Mouse (Mus musculus) lung, embryonic 16.5 days (tissue): Measurements from ENCODE around the gene Tmem199. TPM values are rescaled to one million over a fixed set of nuclear protein-coding genes. Genes with fewer than 3 reads are reported as not detected.

ENCODE experiments used
- ATAC-seq: fragments of 200-750 bp; cut with Nextera tagmentation; 2 replicates; pipeline ENCODE4 v1.8.0; 2017; ENCODE audit warnings: low read depth, mild to moderate bottlenecking, moderate library complexity
- H3K27ac ChIP-seq: fragments of 300-500 bp; sonication (generic); 2 replicates; pipeline ENCODE4 v1.5.1; 2014; ENCODE audit warnings: mild to moderate bottlenecking, control low read depth, low read length
- H3K27me3 ChIP-seq: fragments of 300-500 bp; sonication (generic); 2 replicates; pipeline ENCODE4 v1.6.1; 2014; ENCODE audit warnings: low read depth, low read length, mixed read lengths; ENCODE audit not compliant: control insufficient read depth, insufficient read depth
- H3K36me3 ChIP-seq: fragments of 300-500 bp; sonication (generic); 2 replicates; pipeline ENCODE4 v1.6.1; 2014; ENCODE audit warnings: low read length; ENCODE audit not compliant: control insufficient read depth, insufficient read depth
- H3K4me1 ChIP-seq: fragments of 300-500 bp; sonication (generic); replicated peaks from 2 replicates; pipeline ENCODE4 v1.6.1; 2014; ENCODE audit warnings: low read length, mixed read lengths; ENCODE audit not compliant: control insufficient read depth, insufficient read depth
- H3K4me2 ChIP-seq: fragments of 300-500 bp; sonication (generic); 2 replicates; pipeline ENCODE4 v1.6.1; 2014; ENCODE audit warnings: low read depth, low read length, control low read depth
- H3K4me3 ChIP-seq: fragments of 300-500 bp; sonication (generic); 2 replicates; pipeline ENCODE4 v1.5.1; 2014; ENCODE audit warnings: mild to moderate bottlenecking, low read length, control low read depth
- H3K9ac ChIP-seq: fragments of 300-500 bp; sonication (generic); 2 replicates; pipeline ENCODE4 v1.6.1; 2014; ENCODE audit warnings: low read length, control low read depth
- H3K9me3 ChIP-seq: fragments of 300-500 bp; sonication (generic); 2 replicates; pipeline ENCODE4 v1.6.1; 2016; ENCODE audit warnings: low read length; ENCODE audit not compliant: control insufficient read depth
- WGBS: fragments of 180-500 bp; shearing (Covaris S2); extraction: QIAGEN DNeasy Blood & Tissue Kit; methylation state at CpG from one replicate; pipeline ENCODE4 v1.1.7; 2014; 5-methylcytosine and 5-hydroxymethylcytosine counted together
- polyA plus RNA-seq: library from polyadenylated mRNA; unstranded; fragments of >200 nt; fragmentation: Nextera tagmentation; extraction: Ambion mirVana; gene quantifications from 2 replicates; pipeline ENCODE4 v1.2.1, GENCODE M21; 2015

The Tmem199 gene
- polyA plus RNA-seq, 1 experiment from 2014 or later: 44.9 TPM

GRCm38 (mm10) chr11:78515549-78516325, 3.8 kb upstream of the Tmem199 start:
- ATAC-seq: no peak
- Histone ChIP-seq H3K4me2 (no peak overlapping the region), H3K27me3 (no peaks in the 10 kb centered on the region), H3K36me3 (peaks cover 43% of the 10 kb centered on the region), H3K9ac (no peak overlapping the region), H3K4me3 (no peak overlapping the region), H3K27ac (no peak overlapping the region), H3K9me3 (no peaks in the 10 kb centered on the region), H3K4me1 (peaks cover 16% of the 10 kb centered on the region)
- 53% methylated on average over 2 of the region's 2 CpGs for WGBS

- peaks cover 16% of the 10 kb centered on the region for H3K4me1 ChIP-seq
- no peaks in the 10 kb centered on the region for H3K27me3 ChIP-seq
- peak overlapping the region; percentile 91 for H3K4me3 ChIP-seq
- H3K9ac ChIP-seq: peak overlapping the region; percentile 99
- 72% methylated on average over 3 of the region's 3 CpGs for WGBS
- H3K27ac ChIP-seq: no peak overlapping the region
- peaks cover 32% of the 10 kb centered on the region for H3K36me3 ChIP-seq
- ATAC-seq: no peak
- H3K4me2 ChIP-seq: peak overlapping the region; percentile 91
- no peaks in the 10 kb centered on the region for H3K9me3 ChIP-seq
These were observed 1.3 kb upstream of the Tmem199 start for GRCm38 (mm10) chr11:78513106-78513790.

GRCm38 (mm10) chr11:78509148-78509547, 2.8 kb downstream of the Tmem199 start:
- no peaks in the 10 kb centered on the region for H3K9me3 ChIP-seq
- H3K9ac ChIP-seq: no peak overlapping the region
- no peak overlapping the region for H3K4me3 ChIP-seq
- WGBS: 75% methylated on average over 5 of the region's 5 CpGs
- H3K36me3 ChIP-seq: peaks cover 12% of the 10 kb centered on the region; the same call in 1 of the 2 replicates
- no peaks in the 10 kb centered on the region for H3K27me3 ChIP-seq
- ATAC-seq: no peak
- H3K4me1 ChIP-seq: peaks cover 16% of the 10 kb centered on the region
- H3K4me2 ChIP-seq: no peak overlapping the region
- no peak overlapping the region for H3K27ac ChIP-seq

GRCm38 (mm10) chr11:78505430-78505829, 6.5 kb downstream of the Tmem199 start:
- H3K4me3 ChIP-seq: no peak overlapping the region
- H3K27ac ChIP-seq: no peak overlapping the region
- H3K27me3 ChIP-seq: peaks cover 11% of the 10 kb centered on the region; the same call in 1 of the 2 replicates
- 82% methylated on average over 3 of the region's 3 CpGs for WGBS
- H3K36me3 ChIP-seq: peaks cover 9% of the 10 kb centered on the region; the same call in 1 of the 2 replicates
- no peak overlapping the region for H3K4me2 ChIP-seq
- ATAC-seq: no peak
- H3K4me1 ChIP-seq: no peaks in the 10 kb centered on the region
- no peaks in the 10 kb centered on the region for H3K9me3 ChIP-seq
- no peak overlapping the region for H3K9ac ChIP-seq

GRCm38 (mm10) chr11:78502909-78503650, 8.9 kb downstream of the Tmem199 start, which contains the start of gene Sebox:
Gene Sebox (plus strand): TSS chr11:78503447.
- H3K4me2 ChIP-seq: no peak within 1 kb of the TSS
- ATAC-seq: no peak
- no peaks in the 10 kb centered on the region for H3K9me3 ChIP-seq
- no peak within 1 kb of the TSS for H3K27ac ChIP-seq
- peaks cover 26% of the 10 kb centered on the region for H3K27me3 ChIP-seq
- H3K4me3 ChIP-seq: no peak within 1 kb of the TSS
- H3K9ac ChIP-seq: no peak within 1 kb of the TSS
- H3K36me3 ChIP-seq: peaks cover 5% of the 10 kb centered on the region; the same call in 1 of the 2 replicates
- H3K4me1 ChIP-seq: no peaks in the 10 kb centered on the region
- 63% methylated on average over 7 of the region's 7 CpGs for WGBS

- H3K36me3 ChIP-seq: 0 out of 2 replicates have a peak, but pooled peaks cover 2% of the 10 kb centered on the region
- no peak for ATAC-seq
These were observed 10.4 kb downstream of the Tmem199 start for GRCm38 (mm10) chr11:78501529-78501928.

GRCm38 (mm10) chr11:78500623-78501202, 11.3 kb downstream of the Tmem199 start:
- H3K36me3 ChIP-seq: 0 out of 2 replicates have a peak, but pooled peaks cover 2% of the 10 kb centered on the region
- H3K4me1 ChIP-seq: peaks cover 8% of the 10 kb centered on the region
- no peak overlapping the region for H3K27ac ChIP-seq
- H3K4me2 ChIP-seq: no peak overlapping the region
- H3K9ac ChIP-seq: no peak overlapping the region
- H3K4me3 ChIP-seq: no peak overlapping the region
- no peak for ATAC-seq
- 48% methylated on average over 9 of the region's 9 CpGs for WGBS
- H3K9me3 ChIP-seq: no peaks in the 10 kb centered on the region
- peaks cover 38% of the 10 kb centered on the region for H3K27me3 ChIP-seq

More at GRCm38 (mm10) chr11:78501529-78501928, 10.4 kb downstream of the Tmem199 start:
- Histone ChIP-seq H3K27ac (no peak overlapping the region), H3K4me2 (no peak overlapping the region), H3K9me3 (no peaks in the 10 kb centered on the region), H3K4me1 (peaks cover 8% of the 10 kb centered on the region), H3K27me3 (peaks cover 31% of the 10 kb centered on the region), H3K9ac (no peak overlapping the region), H3K4me3 (no peak overlapping the region)
- WGBS: 68% methylated on average over 20 of the region's 20 CpGs

- Histone ChIP-seq H3K9me3 (no peaks in the 10 kb centered on the region), H3K9ac (no peak overlapping the region), H3K4me3 (no peak overlapping the region), H3K4me2 (no peak overlapping the region), H3K27ac (no peak overlapping the region), H3K27me3 (peaks cover 42% of the 10 kb centered on the region), H3K36me3 (no peaks in the 10 kb centered on the region), H3K4me1 (peaks cover 8% of the 10 kb centered on the region)
- 30% methylated on average over 16 of the region's 16 CpGs for WGBS
- ATAC-seq: no peak
These were observed 12.4 kb downstream of the Tmem199 start for GRCm38 (mm10) chr11:78499543-78499942.
